Mouse (Mus musculus) forebrain, embryonic 14.5 days (tissue): ENCODE measurements around the gene Zfp850. TPM values are rescaled to one million over a fixed set of nuclear protein-coding genes. Genes with fewer than 3 reads are reported as not detected.
"Not testable (repeated sequence)": the region's sequence is repeated elsewhere in the genome, so short reads cannot be mapped to it uniquely, and the experiment has no call there.

Experiments
- ATAC-seq: fragments of 200-750 bp; cut with Nextera tagmentation; 2 replicates; pipeline ENCODE4 v1.8.0; 2017; ENCODE audit warnings: mild to moderate bottlenecking, moderate library complexity
- DNase-seq: peaks from one replicate; pipeline ENCODE4 v3.0.0-alpha.2; 2015; ENCODE audit warnings: low spot score
- H3K27ac ChIP-seq: fragments of 300-500 bp; sonication (generic); 2 replicates; pipeline ENCODE4 v1.5.1; 2014; ENCODE audit warnings: low read depth, mild to moderate bottlenecking, control low read depth, low read length, moderate library complexity
- H3K27me3 ChIP-seq: fragments of 300-500 bp; sonication (generic); replicated peaks from 2 replicates; pipeline ENCODE4 v1.6.1; 2014; ENCODE audit warnings: low read length, control low read depth, mixed read lengths; ENCODE audit not compliant: control insufficient read depth, insufficient read depth
- H3K36me3 ChIP-seq: fragments of 300-500 bp; sonication (generic); 2 replicates; pipeline ENCODE4 v1.6.1; 2014; ENCODE audit warnings: low read length, control low read depth; ENCODE audit not compliant: control insufficient read depth, insufficient read depth
- H3K4me1 ChIP-seq: fragments of 300-500 bp; sonication (generic); 2 replicates; pipeline ENCODE4 v1.6.1; 2014; ENCODE audit warnings: antibody characterized with exemption, low read length, control low read depth; ENCODE audit not compliant: control insufficient read depth, insufficient read depth
- H3K4me2 ChIP-seq: fragments of 300-500 bp; sonication (generic); 2 replicates; pipeline ENCODE4 v1.6.1; 2014; ENCODE audit warnings: mild to moderate bottlenecking, control low read depth, low read length
- H3K4me3 ChIP-seq: fragments of 300-500 bp; sonication (generic); 2 replicates; pipeline ENCODE4 v1.5.1; 2014; ENCODE audit warnings: low read depth, low read length, control low read depth
- H3K9ac ChIP-seq: fragments of 300-500 bp; sonication (generic); 2 replicates; pipeline ENCODE4 v1.6.1; 2014; ENCODE audit warnings: mild to moderate bottlenecking, low read length, control low read depth, moderate library complexity
- H3K9me3 ChIP-seq: fragments of 300-500 bp; sonication (generic); replicated peaks from 2 replicates; pipeline ENCODE4 v1.6.1; 2016; ENCODE audit warnings: low read length, control low read depth, mixed read lengths; ENCODE audit not compliant: control insufficient read depth
- WGBS: fragments of 180-500 bp; shearing (Covaris S2); extraction: QIAGEN DNeasy Blood & Tissue Kit; methylation state at CpG from one replicate; pipeline ENCODE4 v1.1.7; 2014; 5-methylcytosine and 5-hydroxymethylcytosine counted together
- polyA plus RNA-seq: library from polyadenylated mRNA; unstranded; fragments of >200 nt; fragmentation: Nextera tagmentation; extraction: Ambion mirVana; gene quantifications from 2 replicates; pipeline ENCODE4 v1.2.1, GENCODE M21; 2014

The Zfp850 gene
- polyA plus RNA-seq, 1 experiment from 2014 or later: 7.7 TPM

- peaks cover 40% of the 10 kb centered on the region for H3K9me3 ChIP-seq
- H3K27ac ChIP-seq: no peak overlapping the region
- WGBS: 67% methylated on average over 2 of the region's 2 CpGs
- H3K9ac ChIP-seq: no peak overlapping the region
- ATAC-seq (no peak), DNase-seq (no peak)
- H3K36me3 ChIP-seq: peaks cover 3% of the 10 kb centered on the region; the same call in 1 of the 2 replicates
- H3K4me3 ChIP-seq: no peak overlapping the region
- H3K27me3 ChIP-seq: no peaks in the 10 kb centered on the region
- H3K4me2 ChIP-seq: no peak overlapping the region
- peaks cover 10% of the 10 kb centered on the region for H3K4me1 ChIP-seq
Measured at GRCm38 (mm10) chr7:27982197-27982596, 31.7 kb downstream of the Zfp850 start.

- Histone ChIP-seq H3K9me3 (peaks cover 16% of the 10 kb centered on the region; the same call in 1 of the 2 replicates), H3K27me3 (no peaks in the 10 kb centered on the region), H3K36me3 (no peaks in the 10 kb centered on the region), H3K4me2 (peak within 1 kb of the TSS; percentile 92), H3K4me1 (peaks cover 10% of the 10 kb centered on the region), H3K27ac (0 out of 2 replicates have a peak within 1 kb of the TSS, but pooled peaks have one; percentile 45), H3K4me3 (peak within 1 kb of the TSS; percentile 63), H3K9ac (peak within 1 kb of the TSS; percentile 80)
- peak; percentile 84 for DNase-seq
- WGBS: under 1% methylated on average over 29 of the region's 29 CpGs
- ATAC-seq: peak; percentile 89
Measured at GRCm38 (mm10) chr7:27978683-27979528, 35.0 kb downstream of the Zfp850 start, which contains the start of gene Zfp780b. Zfp780b (minus strand) TSS chr7:27979171.

- not testable (repeated sequence) for H3K4me3 ChIP-seq, H3K36me3 ChIP-seq, H3K4me2 ChIP-seq, H3K4me1 ChIP-seq, H3K9ac ChIP-seq, H3K9me3 ChIP-seq, DNase-seq, ATAC-seq, H3K27ac ChIP-seq, H3K27me3 ChIP-seq
- 91% methylated on average over 13 of the region's 13 CpGs for WGBS
Measured at GRCm38 (mm10) chr7:27949451-27949850, 64.5 kb downstream of the Zfp850 start.

- ATAC-seq, H3K9ac ChIP-seq: not testable (repeated sequence)
Measured at GRCm38 (mm10) chr7:27941869-27942268, 72.0 kb downstream of the Zfp850 start.

More at GRCm38 (mm10) chr7:27941869-27942268, 72.0 kb downstream of the Zfp850 start:
- not testable (repeated sequence) for H3K4me2 ChIP-seq, H3K36me3 ChIP-seq, H3K4me1 ChIP-seq, H3K27ac ChIP-seq, H3K27me3 ChIP-seq, H3K4me3 ChIP-seq, H3K9me3 ChIP-seq
- WGBS: 37% methylated on average over 4 of the region's 7 CpGs
- DNase-seq: peak; percentile 11

Other genes starting within 250 kb of the Zfp850 start
- 2.3 and 2.5 TPM in 2 replicates for gene Zfp626, start 206.9 kb downstream of the Zfp850 start, polyA plus RNA-seq
- 12.0 and 13.4 TPM in 2 replicates for gene Zfp59, start 175.5 kb downstream of the Zfp850 start, polyA plus RNA-seq
- 1.1 and 1.8 TPM in 2 replicates for gene Zfp607a, start 156.6 kb downstream of the Zfp850 start, polyA plus RNA-seq
- 11.7 and 15.1 TPM in 2 replicates for gene Zfp974, start 84.7 kb downstream of the Zfp850 start, polyA plus RNA-seq
- 17.8 and 17.9 TPM in 2 replicates for gene Zfp780b, start 34.9 kb downstream of the Zfp850 start, polyA plus RNA-seq
- 380 and 381 TPM in 2 replicates for gene Psmc4, start 36.0 kb upstream of the Zfp850 start, polyA plus RNA-seq
- 0.20 and 0.28 TPM in 2 replicates for gene Fcgbp, start 57.1 kb upstream of the Zfp850 start, polyA plus RNA-seq
- gene 9530053A07Rik, start 115.4 kb upstream of the Zfp850 start, polyA plus RNA-seq: 0.03 and 0.09 TPM in 2 replicates
- 36.0 and 38.3 TPM in 2 replicates for gene Fbl, start 155.6 kb upstream of the Zfp850 start, polyA plus RNA-seq
- 9.9 and 13.7 TPM in 2 replicates for gene Dyrk1b, start 165.4 kb upstream of the Zfp850 start, polyA plus RNA-seq